Mouse (Mus musculus) G1E (cell line): Measurements from ENCODE around the gene Zfyve19. TPM values are rescaled to one million over a fixed set of nuclear protein-coding genes. Genes with fewer than 3 reads are reported as not detected.

Experiments
- ATAC-seq: 2 replicates; pipeline ENCODE4 v1.8.0; 2016; ENCODE audit warnings: mild to moderate bottlenecking; ENCODE audit not compliant: insufficient number of reproducible peaks, poor library complexity, low FRiP score, severe bottlenecking; ENCODE audit errors: extremely low read depth
- DNase-seq: peaks from one replicate; pipeline ENCODE4 v3.0.0; 2012; ENCODE audit warnings: low spot score
- H3K27me3 ChIP-seq: 2 replicates; pipeline ENCODE4 v1.6.1; 2012; ENCODE audit warnings: mild to moderate bottlenecking, low read length, inconsistent platforms; ENCODE audit not compliant: insufficient read depth
- H3K36me3 ChIP-seq: replicated peaks from 2 replicates; pipeline ENCODE3; 2012; ENCODE audit warnings: mild to moderate bottlenecking, inconsistent platforms
- H3K4me1 ChIP-seq: 2 replicates; pipeline ENCODE4 v1.6.1; 2012; ENCODE audit warnings: low read depth, low read length, inconsistent platforms, mixed read lengths; ENCODE audit not compliant: insufficient read depth
- H3K4me3 ChIP-seq: 2 replicates; pipeline ENCODE4 v1.5.1; 2012; ENCODE audit warnings: low read depth, mild to moderate bottlenecking, inconsistent platforms, low read length, moderate library complexity, mixed read lengths
- H3K9me3 ChIP-seq: replicated peaks from 2 replicates; pipeline ENCODE4 v1.6.1; 2012; ENCODE audit warnings: inconsistent platforms
- CTCF ChIP-seq: IDR thresholded peaks from 2 replicates; pipeline ENCODE4 v1.5.1; 2012; ENCODE audit warnings: low read depth, low read length, inconsistent platforms, mixed read lengths
- GATA1 ChIP-seq: IDR thresholded peaks from 2 replicates; pipeline ENCODE4 v1.6.1; 2012; ENCODE audit warnings: borderline replicate concordance, low read length, inconsistent platforms, mixed read lengths
- GATA2 ChIP-seq: IDR thresholded peaks from 2 replicates; pipeline ENCODE4 v1.6.1; 2012; ENCODE audit warnings: low read depth, low read length, inconsistent platforms, borderline replicate concordance
- POLR2AphosphoS5 ChIP-seq: IDR thresholded peaks from 2 replicates; pipeline ENCODE4 v1.6.1; 2012; ENCODE audit warnings: low read depth, low read length, inconsistent platforms; ENCODE audit not compliant: insufficient replicate concordance
- TAL1 ChIP-seq: conservative IDR thresholded peaks from 2 replicates; pipeline ENCODE4 v1.6.1; 2012; ENCODE audit warnings: low read depth, low read length, inconsistent platforms, mixed read lengths
- polyA plus RNA-seq: library from polyadenylated mRNA; stranded (reverse); fragments of >175 nt; gene quantifications from 2 replicates; pipeline ENCODE4 v1.2.3, GENCODE M21; 2012
- total RNA-seq, 2 experiments: library from RNA; stranded (forward) in 1 of 2; stranded (reverse) in 1 of 2; fragments of 200-1000 nt in 1 of 2; fragments of >200 nt in 1 of 2; fragmentation: Nextera tagmentation in 1 of 2; gene quantifications; 2 replicates each; pipeline ENCODE4 v1.2.3; 2014 to 2017

The Zfyve19 gene
- total and polyA plus RNA-seq, 3 experiments, result 22.7 to 28.9 (median 23.4) TPM

- H3K9me3 ChIP-seq, result no peaks in the 10 kb centered on the region
- TF ChIP-seq POLR2AphosphoS5, result no peak
- TF ChIP-seq GATA1, result no peak
- TF ChIP-seq CTCF, result no peak
- TF ChIP-seq TAL1, result no peak
- TF ChIP-seq GATA2, result no peak
- no peak for DNase-seq
- H3K36me3 ChIP-seq, result no peaks in the 10 kb centered on the region
- H3K4me3 ChIP-seq, result no peak overlapping the region
- ATAC-seq, result no peak
- peaks cover 8% of the 10 kb centered on the region for H3K4me1 ChIP-seq
- H3K27me3 ChIP-seq, result peaks cover 36% of the 10 kb centered on the region
Measured at GRCm38 (mm10) chr2:119254976-119255375, 46.6 kb downstream of the Zfyve19 start.

GRCm38 (mm10) chr2:119260518-119260917 lies 52.1 kb downstream of the Zfyve19 start:
- TF ChIP-seq GATA1, result no peak
- no peak for TF ChIP-seq TAL1
- no peak for TF ChIP-seq CTCF
- ATAC-seq (no peak), DNase-seq (no peak)
- no peaks in the 10 kb centered on the region for H3K9me3 ChIP-seq
- no peaks in the 10 kb centered on the region for H3K4me1 ChIP-seq
- H3K27me3 ChIP-seq, result peaks cover 43% of the 10 kb centered on the region
- no peak overlapping the region for H3K4me3 ChIP-seq
- no peaks in the 10 kb centered on the region for H3K36me3 ChIP-seq

GRCm38 (mm10) chr2:119261326-119261725 lies 52.9 kb downstream of the Zfyve19 start:
- ATAC-seq (no peak), DNase-seq (no peak)
- TF ChIP-seq GATA1 (no peak), CTCF (no peak), TAL1 (no peak), POLR2AphosphoS5 (no peak), GATA2 (no peak)
- Histone ChIP-seq H3K4me3 (no peak overlapping the region), H3K9me3 (no peaks in the 10 kb centered on the region), H3K27me3 (peaks cover 44% of the 10 kb centered on the region), H3K4me1 (no peaks in the 10 kb centered on the region), H3K36me3 (no peaks in the 10 kb centered on the region)

GRCm38 (mm10) chr2:119262978-119263377 lies 54.6 kb downstream of the Zfyve19 start:
- DNase-seq, result no peak

GRCm38 (mm10) chr2:119263813-119264212 lies 55.4 kb downstream of the Zfyve19 start:
- DNase-seq (no peak), ATAC-seq (no peak)
- Histone ChIP-seq H3K27me3 (peaks cover 44% of the 10 kb centered on the region), H3K4me3 (no peak overlapping the region), H3K4me1 (no peaks in the 10 kb centered on the region), H3K36me3 (no peaks in the 10 kb centered on the region), H3K9me3 (no peaks in the 10 kb centered on the region)
- TF ChIP-seq TAL1 (no peak), GATA1 (no peak), POLR2AphosphoS5 (no peak), GATA2 (no peak), CTCF (no peak)

More at GRCm38 (mm10) chr2:119262978-119263377, 54.6 kb downstream of the Zfyve19 start:
- TF ChIP-seq GATA2 (no peak), POLR2AphosphoS5 (no peak), CTCF (no peak), GATA1 (no peak), TAL1 (no peak)
- no peaks in the 10 kb centered on the region for H3K4me1 ChIP-seq
- H3K36me3 ChIP-seq, result no peaks in the 10 kb centered on the region
- ATAC-seq, result no peak
- no peaks in the 10 kb centered on the region for H3K9me3 ChIP-seq
- H3K4me3 ChIP-seq, result no peak overlapping the region
- H3K27me3 ChIP-seq, result peaks cover 41% of the 10 kb centered on the region

Other genes starting within 250 kb of the Zfyve19 start
- gene Ccdc32, start 179.2 kb upstream of the Zfyve19 start, total RNA-seq (2014; fragmentation: Nextera tagmentation), result 18.5 and 27.3 TPM in 2 replicates
- 28.1 and 33.0 TPM in 2 replicates for gene Ccdc32, start 179.2 kb upstream of the Zfyve19 start, total RNA-seq (2017)
- 13.7 and 20.1 TPM in 2 replicates for gene Ccdc32, start 179.2 kb upstream of the Zfyve19 start, polyA plus RNA-seq
- gene Rpusd2, start 173.8 kb upstream of the Zfyve19 start, total RNA-seq (2014; fragmentation: Nextera tagmentation), result 24.8 and 26.7 TPM in 2 replicates
- 15.4 and 18.5 TPM in 2 replicates for gene Rpusd2, start 173.8 kb upstream of the Zfyve19 start, total RNA-seq (2017)
- gene Rpusd2, start 173.8 kb upstream of the Zfyve19 start, polyA plus RNA-seq, result 7.6 and 8.3 TPM in 2 replicates
- gene Knl1, start 161.5 kb upstream of the Zfyve19 start, total RNA-seq (2014; fragmentation: Nextera tagmentation), result 174 and 183 TPM in 2 replicates
- 75.2 and 85.0 TPM in 2 replicates for gene Knl1, start 161.5 kb upstream of the Zfyve19 start, total RNA-seq (2017)
- 13.6 and 14.1 TPM in 2 replicates for gene Knl1, start 161.5 kb upstream of the Zfyve19 start, polyA plus RNA-seq
- gene Rad51, start 95.8 kb upstream of the Zfyve19 start, total RNA-seq (2014; fragmentation: Nextera tagmentation), result 37.2 and 55.1 TPM in 2 replicates
- gene Rad51, start 95.8 kb upstream of the Zfyve19 start, total RNA-seq (2017), result 27.9 and 40.0 TPM in 2 replicates
- 28.8 and 40.3 TPM in 2 replicates for gene Rad51, start 95.8 kb upstream of the Zfyve19 start, polyA plus RNA-seq
- 69.1 and 77.4 TPM in 2 replicates for gene Rmdn3, start 51.6 kb upstream of the Zfyve19 start, total RNA-seq (2014; fragmentation: Nextera tagmentation)
- 95.9 and 104 TPM in 2 replicates for gene Rmdn3, start 51.6 kb upstream of the Zfyve19 start, total RNA-seq (2017)
- 53.7 and 54.9 TPM in 2 replicates for gene Rmdn3, start 51.6 kb upstream of the Zfyve19 start, polyA plus RNA-seq
- 1.3 TPM in 1 of 2 replicates, not detected in the other for gene Gchfr, start 40.8 kb upstream of the Zfyve19 start, total RNA-seq (2014; fragmentation: Nextera tagmentation)
- 6.7 and 9.8 TPM in 2 replicates for gene Gchfr, start 40.8 kb upstream of the Zfyve19 start, total RNA-seq (2017)
- gene Gchfr, start 40.8 kb upstream of the Zfyve19 start, polyA plus RNA-seq, result 40.2 and 43.5 TPM in 2 replicates
- gene Gm14137, start 34.1 kb upstream of the Zfyve19 start, total RNA-seq (2014; fragmentation: Nextera tagmentation), result not detected in 2 replicates
- gene Gm14137, start 34.1 kb upstream of the Zfyve19 start, total RNA-seq (2017), result 0.06 and 0.16 TPM in 2 replicates
- 0.02 TPM in 1 of 2 replicates, not detected in the other for gene Gm14137, start 34.1 kb upstream of the Zfyve19 start, polyA plus RNA-seq
- gene Dnajc17, start 178 bp downstream of the Zfyve19 start, total RNA-seq (2014; fragmentation: Nextera tagmentation), result 17.0 and 41.4 TPM in 2 replicates
- gene Dnajc17, start 178 bp downstream of the Zfyve19 start, total RNA-seq (2017), result 16.9 and 24.9 TPM in 2 replicates
- gene Dnajc17, start 178 bp downstream of the Zfyve19 start, polyA plus RNA-seq, result 32.5 TPM in 2 replicates
- not detected in 2 replicates for gene Ppp1r14d, start 21.3 kb downstream of the Zfyve19 start, total RNA-seq (2014; fragmentation: Nextera tagmentation)
- gene Ppp1r14d, start 21.3 kb downstream of the Zfyve19 start, total RNA-seq (2017), result not detected in 2 replicates
- gene Ppp1r14d, start 21.3 kb downstream of the Zfyve19 start, polyA plus RNA-seq, result not detected in 2 replicates
- gene Spint1, start 28.7 kb downstream of the Zfyve19 start, total RNA-seq (2014; fragmentation: Nextera tagmentation), result not detected in 2 replicates
- 0.55 TPM in 1 of 2 replicates, not detected in the other for gene Spint1, start 28.7 kb downstream of the Zfyve19 start, total RNA-seq (2017)
- not detected in 2 replicates for gene Spint1, start 28.7 kb downstream of the Zfyve19 start, polyA plus RNA-seq
- gene Rhov, start 62.7 kb downstream of the Zfyve19 start, total RNA-seq (2014; fragmentation: Nextera tagmentation), result not detected in 2 replicates
- 0.11 TPM in 1 of 2 replicates, not detected in the other for gene Rhov, start 62.7 kb downstream of the Zfyve19 start, total RNA-seq (2017)
- gene Rhov, start 62.7 kb downstream of the Zfyve19 start, polyA plus RNA-seq, result not detected in 2 replicates
- 9.0 and 9.6 TPM in 2 replicates for gene Vps18, start 80.1 kb downstream of the Zfyve19 start, total RNA-seq (2014; fragmentation: Nextera tagmentation)
- 19.8 and 21.2 TPM in 2 replicates for gene Vps18, start 80.1 kb downstream of the Zfyve19 start, total RNA-seq (2017)
- gene Vps18, start 80.1 kb downstream of the Zfyve19 start, polyA plus RNA-seq, result 27.3 and 33.3 TPM in 2 replicates
- gene Dll4, start 117.2 kb downstream of the Zfyve19 start, total RNA-seq (2014; fragmentation: Nextera tagmentation), result 0.23 TPM in 1 of 2 replicates, not detected in the other
- gene Dll4, start 117.2 kb downstream of the Zfyve19 start, total RNA-seq (2017), result 0.33 TPM in 1 of 2 replicates, not detected in the other
- gene Dll4, start 117.2 kb downstream of the Zfyve19 start, polyA plus RNA-seq, result 0.09 TPM in 2 replicates
- not detected in 2 replicates for gene Chac1, start 142.6 kb downstream of the Zfyve19 start, total RNA-seq (2014; fragmentation: Nextera tagmentation)
- not detected in 2 replicates for gene Chac1, start 142.6 kb downstream of the Zfyve19 start, total RNA-seq (2017)
- gene Chac1, start 142.6 kb downstream of the Zfyve19 start, polyA plus RNA-seq, result not detected in 2 replicates